Mouse (Mus musculus): ENCODE measurements at regions not wholly inside any gene's neighbourhood (a gene's known extent, or its start where the extent isn't known, plus 50 kb on each side); places are given as distances from the start of the nearest gene placed in this dataset.
A peak's percentile ranks its signal among the peaks of the same experiment; 100 is the strongest.
"Not testable (repeated sequence)": the region's sequence is repeated elsewhere in the genome, so short reads cannot be mapped to it uniquely, and the experiment has no call there.

- WGBS: 67% methylated on average over 9 of the region's 9 CpGs
- H3K4me3 ChIP-seq: no peak overlapping the region
- no peak for DNase-seq (ENCODE audit: low spot score)
These were observed 62.1 kb upstream of the Adgrl1 start for GRCm38 (mm10) chr8:83837637-83838378.

GRCm38 (mm10) chr8:83829851-83830250 is 70.1 kb upstream of the Adgrl1 start:
- Histone ChIP-seq H3K9me3 (no peaks in the 10 kb centered on the region), H3K27ac (no peak overlapping the region), H3K4me1 (replicated peaks) (no peaks in the 10 kb centered on the region), H3K27me3 (ENCODE audit: insufficient read depth, poor library complexity, severe bottlenecking) (no peaks in the 10 kb centered on the region), H3K4me3 (no peak overlapping the region), H3K36me3 (no peaks in the 10 kb centered on the region)
- 77% methylated on average over 2 of the region's 2 CpGs for WGBS
- no peak for DNase-seq (ENCODE audit: low spot score)

More at GRCm38 (mm10) chr8:83837637-83838378, 62.1 kb upstream of the Adgrl1 start:
- Histone ChIP-seq H3K27me3 (ENCODE audit: insufficient read depth, poor library complexity, severe bottlenecking) (peaks cover 6% of the 10 kb centered on the region; the same call in 1 of the 2 replicates), H3K4me1 (replicated peaks) (no peaks in the 10 kb centered on the region; the same call in 1 of the 2 replicates), H3K9me3 (no peaks in the 10 kb centered on the region), H3K36me3 (no peaks in the 10 kb centered on the region), H3K27ac (no peak overlapping the region)

GRCm38 (mm10) chr8:83824925-83825680 is 74.8 kb upstream of the Adgrl1 start:
- Histone ChIP-seq H3K4me3 (no peak overlapping the region), H3K4me1 (replicated peaks) (no peaks in the 10 kb centered on the region), H3K36me3 (no peaks in the 10 kb centered on the region), H3K9me3 (no peaks in the 10 kb centered on the region), H3K27ac (no peak overlapping the region), H3K27me3 (ENCODE audit: insufficient read depth, poor library complexity, severe bottlenecking) (no peaks in the 10 kb centered on the region)
- DNase-seq (ENCODE audit: low spot score): no peak
- WGBS: 88% methylated on average over 17 of the region's 17 CpGs

- Histone ChIP-seq H3K36me3 (no peaks in the 10 kb centered on the region), H3K27ac (no peak overlapping the region), H3K4me1 (replicated peaks) (no peaks in the 10 kb centered on the region), H3K9me3 (no peaks in the 10 kb centered on the region), H3K4me3 (no peak overlapping the region), H3K27me3 (ENCODE audit: insufficient read depth, poor library complexity, severe bottlenecking) (no peaks in the 10 kb centered on the region)
- WGBS: 84% methylated on average over 4 of the region's 4 CpGs
- no peak for DNase-seq (ENCODE audit: low spot score)
These were observed 78.0 kb upstream of the Adgre5 start for GRCm38 (mm10) chr8:83819086-83819485.

GRCm38 (mm10) chr8:83810651-83811050 is 69.5 kb upstream of the Adgre5 start:
- H3K27me3 ChIP-seq (ENCODE audit: insufficient read depth, poor library complexity, severe bottlenecking): no peaks in the 10 kb centered on the region
- H3K4me1 ChIP-seq (replicated peaks): no peaks in the 10 kb centered on the region
- no peaks in the 10 kb centered on the region for H3K9me3 ChIP-seq
- H3K27ac ChIP-seq: no peak overlapping the region
- 83% methylated on average over 2 of the region's 2 CpGs for WGBS
- H3K4me3 ChIP-seq: no peak overlapping the region
- DNase-seq (ENCODE audit: low spot score): no peak
- H3K36me3 ChIP-seq: no peaks in the 10 kb centered on the region

- no peak for DNase-seq (ENCODE audit: low spot score)
- Histone ChIP-seq H3K27ac (no peak overlapping the region), H3K4me3 (no peak overlapping the region), H3K27me3 (ENCODE audit: insufficient read depth, poor library complexity, severe bottlenecking) (no peaks in the 10 kb centered on the region), H3K4me1 (replicated peaks) (no peaks in the 10 kb centered on the region), H3K9me3 (no peaks in the 10 kb centered on the region), H3K36me3 (no peaks in the 10 kb centered on the region)
- WGBS: 64% methylated on average over 6 of the region's 6 CpGs
These were observed 64.5 kb upstream of the Adgre5 start for GRCm38 (mm10) chr8:83805612-83806011.

GRCm38 (mm10) chr8:83803312-83803711 is 62.2 kb upstream of the Adgre5 start:
- not testable (repeated sequence) for H3K9me3 ChIP-seq; H3K27ac ChIP-seq; H3K4me1 ChIP-seq (replicated peaks); DNase-seq (ENCODE audit: low spot score); H3K36me3 ChIP-seq; H3K27me3 ChIP-seq (ENCODE audit: insufficient read depth, poor library complexity, severe bottlenecking); H3K4me3 ChIP-seq
- 35% methylated on average over 1 of the region's 1 CpGs for WGBS

GRCm38 (mm10) chr8:83802506-83802905 is 61.4 kb upstream of the Adgre5 start:
- Histone ChIP-seq H3K36me3 (no peaks in the 10 kb centered on the region), H3K4me1 (replicated peaks) (peaks cover 3% of the 10 kb centered on the region; the same call in 1 of the 2 replicates), H3K27me3 (ENCODE audit: insufficient read depth, poor library complexity, severe bottlenecking) (no peaks in the 10 kb centered on the region), H3K9me3 (no peaks in the 10 kb centered on the region), H3K4me3 (no peak overlapping the region), H3K27ac (no peak overlapping the region)
- no peak for DNase-seq (ENCODE audit: low spot score)
- 51% methylated on average over 3 of the region's 3 CpGs for WGBS

- 0 out of 2 replicates have a peak overlapping the region, but pooled peaks have one; percentile 17 for H3K27ac ChIP-seq
- WGBS: 76% methylated on average over 8 of the region's 8 CpGs
These were observed 58.5 kb upstream of the Adgre5 start for GRCm38 (mm10) chr8:83799607-83799950.

GRCm38 (mm10) chr8:83798881-83799606 is 57.9 kb upstream of the Adgre5 start:
- H3K4me1 ChIP-seq (replicated peaks): peaks cover 3% of the 10 kb centered on the region; the same call in 1 of the 2 replicates
- DNase-seq (ENCODE audit: low spot score): no peak
- H3K27ac ChIP-seq: no peak overlapping the region
- H3K4me3 ChIP-seq: no peak overlapping the region
- H3K9me3 ChIP-seq: no peaks in the 10 kb centered on the region
- no peaks in the 10 kb centered on the region for H3K36me3 ChIP-seq
- H3K27me3 ChIP-seq (ENCODE audit: insufficient read depth, poor library complexity, severe bottlenecking): no peaks in the 10 kb centered on the region
- 84% methylated on average over 9 of the region's 9 CpGs for WGBS

More at GRCm38 (mm10) chr8:83799607-83799950, 58.5 kb upstream of the Adgre5 start:
- Histone ChIP-seq H3K4me3 (no peak overlapping the region), H3K36me3 (no peaks in the 10 kb centered on the region), H3K27me3 (ENCODE audit: insufficient read depth, poor library complexity, severe bottlenecking) (no peaks in the 10 kb centered on the region), H3K4me1 (replicated peaks) (peaks cover 3% of the 10 kb centered on the region; the same call in 1 of the 2 replicates), H3K9me3 (no peaks in the 10 kb centered on the region)
- DNase-seq (ENCODE audit: low spot score): no peak

GRCm38 (mm10) chr8:83793491-83794238 is 52.5 kb upstream of the Adgre5 start:
- Histone ChIP-seq H3K4me3 (no peak overlapping the region), H3K27me3 (ENCODE audit: insufficient read depth, poor library complexity, severe bottlenecking) (no peaks in the 10 kb centered on the region), H3K27ac (no peak overlapping the region), H3K9me3 (no peaks in the 10 kb centered on the region), H3K4me1 (replicated peaks) (no peaks in the 10 kb centered on the region), H3K36me3 (no peaks in the 10 kb centered on the region)
- DNase-seq (ENCODE audit: low spot score): no peak
- 79% methylated on average over 16 of the region's 16 CpGs for WGBS
